Mouse (Mus musculus): ENCODE measurements around the gene Taf8. TPM values are rescaled to one million over a fixed set of nuclear protein-coding genes. Genes with fewer than 3 reads are reported as not detected.

Gene Taf8
- total RNA-seq, 2 experiments from 2014 or later: 20.5 to 26.2 TPM

DNA sequence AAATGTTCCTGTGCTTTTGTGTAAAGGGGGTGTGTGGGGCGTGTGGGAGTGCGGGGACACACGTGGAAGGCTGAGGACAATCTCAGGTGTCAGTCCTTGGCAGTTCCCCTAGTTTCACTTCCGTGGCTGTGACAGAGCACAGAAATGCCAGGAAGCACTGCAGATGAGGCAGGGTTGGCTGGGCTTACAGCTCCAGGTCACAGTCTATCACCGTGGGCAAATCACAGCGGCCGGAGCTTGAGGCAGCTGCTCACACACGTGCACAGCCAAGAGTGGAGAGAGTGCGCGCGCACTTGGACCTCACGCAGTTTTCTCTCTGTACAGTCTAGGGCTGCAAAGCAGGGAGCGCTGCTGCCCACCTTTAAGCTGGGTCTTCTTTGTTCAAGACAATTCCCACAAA, 43.8 kb downstream of the Taf8 start:
- TF ChIP-seq CTCF (conservative IDR thresholded peaks at IDR 0.05): no peak
- DNase-seq (ENCODE audit: low spot score in 2 of 2): no peak
- Histone ChIP-seq H3K27ac (no peak overlapping the region), H3K4me3 (no peak overlapping the region)

GRCm38 (mm10) chr17:47454675-47455074, 47.4 kb downstream of the Taf8 start:
- no peak overlapping the region for H3K4me3 ChIP-seq
- TF ChIP-seq CTCF (conservative IDR thresholded peaks at IDR 0.05): no peak
- DNase-seq (ENCODE audit: low spot score in 2 of 2): no peak
- no peak overlapping the region for H3K27ac ChIP-seq

DNA sequence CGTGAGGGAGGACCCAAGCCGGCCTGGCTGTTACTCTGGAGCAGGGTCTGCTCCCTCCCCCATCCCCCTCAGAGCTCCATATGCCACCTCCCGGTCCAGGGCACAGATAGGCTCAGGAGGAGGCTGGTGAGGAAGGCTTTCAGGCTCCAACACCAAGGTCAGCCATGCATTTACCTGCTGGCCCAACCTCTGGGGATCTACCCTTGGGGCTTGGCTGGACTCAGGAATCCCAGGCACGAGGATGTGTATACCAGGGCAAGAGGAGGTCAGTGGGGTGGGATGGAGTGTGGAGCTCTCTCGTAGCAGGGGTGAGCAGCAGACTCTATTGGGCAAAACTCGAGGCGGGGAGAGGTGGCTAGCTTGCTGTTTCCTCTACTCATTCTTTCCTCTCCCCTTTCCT, 49.2 kb downstream of the Taf8 start:
- no peak for TF ChIP-seq CTCF (conservative IDR thresholded peaks at IDR 0.05)
- Histone ChIP-seq H3K27ac (no peak overlapping the region), H3K4me3 (no peak overlapping the region)
- DNase-seq (ENCODE audit: low spot score in 2 of 2): no peak

GRCm38 (mm10) chr17:47450880-47451565, 51.1 kb downstream of the Taf8 start:
- Histone ChIP-seq H3K27ac (no peak overlapping the region), H3K4me3 (no peak overlapping the region)
- TF ChIP-seq CTCF (conservative IDR thresholded peaks at IDR 0.05): no peak
- no peak for DNase-seq (ENCODE audit: low spot score in 2 of 2)

DNA sequence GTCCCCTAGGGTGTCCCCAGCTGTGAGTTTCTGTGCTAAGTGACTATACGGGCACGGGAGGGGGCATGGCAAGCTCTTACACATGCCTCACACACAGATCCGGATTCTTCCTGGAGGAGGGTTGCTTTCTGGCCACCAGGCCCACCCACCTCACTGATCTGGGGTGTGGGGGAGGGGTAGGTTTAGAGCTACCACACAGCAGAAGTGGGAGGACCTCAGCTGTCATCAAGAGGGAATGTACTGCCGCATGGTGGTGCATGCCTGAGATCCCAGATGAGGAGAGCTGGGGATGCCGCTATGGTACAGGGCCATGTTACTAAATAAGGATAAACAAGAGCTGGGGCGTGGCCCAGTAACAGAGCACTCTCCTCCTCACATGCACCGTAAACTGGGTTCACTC, 51.9 kb downstream of the Taf8 start:
- H3K27ac ChIP-seq: no peak overlapping the region
- TF ChIP-seq CTCF (conservative IDR thresholded peaks at IDR 0.05): no peak
- DNase-seq (ENCODE audit: low spot score in 2 of 2): no peak
- H3K4me3 ChIP-seq: no peak overlapping the region

DNA sequence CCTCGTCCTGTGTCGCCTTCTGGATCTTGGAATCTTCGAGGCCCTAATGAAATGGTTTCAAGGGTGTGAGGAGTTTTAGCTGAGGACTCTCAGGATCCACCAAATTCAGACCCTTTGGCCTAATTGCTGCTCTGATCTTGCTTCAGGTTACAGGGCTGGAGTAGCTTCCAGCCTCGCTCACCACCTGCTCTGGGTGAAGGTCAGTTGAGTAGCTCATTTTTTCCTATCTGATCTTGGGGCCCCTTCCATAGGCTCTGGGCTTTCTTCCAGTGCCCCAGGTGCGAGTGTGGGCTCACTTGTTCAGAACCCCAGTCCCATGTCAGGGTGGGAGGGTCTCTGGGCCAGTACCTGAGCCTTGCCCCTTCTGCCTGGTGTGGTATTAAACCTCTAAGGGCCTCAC, 52.7 kb downstream of the Taf8 start:
- TF ChIP-seq CTCF (conservative IDR thresholded peaks at IDR 0.05): no peak
- DNase-seq (ENCODE audit: low spot score in 2 of 2): no peak
- Histone ChIP-seq H3K4me3 (no peak overlapping the region), H3K27ac (no peak overlapping the region)

GRCm38 (mm10) chr17:47448523-47449372, 53.3 kb downstream of the Taf8 start:
- TF ChIP-seq CTCF (conservative IDR thresholded peaks at IDR 0.05): no peak
- no peak for DNase-seq (ENCODE audit: low spot score in 2 of 2)
- H3K27ac ChIP-seq: no peak overlapping the region

DNA sequence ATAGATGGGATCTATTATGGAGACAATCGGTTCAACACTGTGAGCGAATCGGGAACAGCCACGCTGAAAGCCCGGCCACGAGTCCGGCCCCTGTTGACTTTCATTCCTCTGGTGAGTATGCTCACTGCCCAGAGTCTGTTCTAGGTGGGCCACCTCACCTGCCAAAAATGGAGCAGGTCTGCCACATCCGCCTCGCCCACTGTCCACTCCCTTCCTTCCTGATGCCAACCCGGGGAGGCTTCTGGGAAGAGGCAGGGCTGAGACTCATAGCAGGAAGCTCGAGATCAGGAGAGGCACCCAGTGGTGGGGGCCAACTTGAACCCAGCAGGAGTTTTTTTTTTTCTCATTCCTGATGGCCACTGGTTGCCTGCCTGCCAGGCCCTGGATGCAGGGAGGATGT, 55.5 kb downstream of the Taf8 start:
- no peak overlapping the region for H3K27ac ChIP-seq
- no peak for TF ChIP-seq CTCF (conservative IDR thresholded peaks at IDR 0.05)
- H3K4me3 ChIP-seq: no peak overlapping the region
- no peak for DNase-seq (ENCODE audit: low spot score in 2 of 2)

More at GRCm38 (mm10) chr17:47448523-47449372, 53.3 kb downstream of the Taf8 start:
- no peak overlapping the region for H3K4me3 ChIP-seq

DNA sequence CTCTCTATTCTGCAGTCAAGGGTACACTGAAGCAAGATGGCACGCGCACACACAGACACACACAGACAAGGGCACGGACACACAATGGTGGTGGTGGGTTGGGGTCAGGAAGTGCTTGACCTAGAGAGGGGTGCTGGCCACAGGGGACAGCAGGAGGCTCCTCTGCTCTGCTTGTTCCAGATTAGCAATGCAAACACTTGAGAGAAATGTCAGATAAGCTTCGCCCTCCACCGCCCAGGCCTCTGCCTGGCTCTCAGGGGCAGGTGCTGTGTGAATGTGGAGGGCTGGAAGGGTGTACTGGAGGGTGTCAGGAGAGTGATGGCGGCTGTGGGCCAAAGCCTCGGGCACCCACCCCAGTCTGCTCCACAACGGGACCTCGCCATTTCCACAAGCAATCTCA, 56.1 kb downstream of the Taf8 start:
- Histone ChIP-seq H3K4me3 (no peak overlapping the region), H3K27ac (no peak overlapping the region)
- no peak for TF ChIP-seq CTCF (conservative IDR thresholded peaks at IDR 0.05)
- no peak for DNase-seq (ENCODE audit: low spot score in 2 of 2)

GRCm38 (mm10) chr17:47445518-47445917, 56.6 kb downstream of the Taf8 start:
- no peak for DNase-seq (ENCODE audit: low spot score in 2 of 2)
- no peak for TF ChIP-seq CTCF (conservative IDR thresholded peaks at IDR 0.05)
- Histone ChIP-seq H3K27ac (no peak overlapping the region), H3K4me3 (no peak overlapping the region)

DNA sequence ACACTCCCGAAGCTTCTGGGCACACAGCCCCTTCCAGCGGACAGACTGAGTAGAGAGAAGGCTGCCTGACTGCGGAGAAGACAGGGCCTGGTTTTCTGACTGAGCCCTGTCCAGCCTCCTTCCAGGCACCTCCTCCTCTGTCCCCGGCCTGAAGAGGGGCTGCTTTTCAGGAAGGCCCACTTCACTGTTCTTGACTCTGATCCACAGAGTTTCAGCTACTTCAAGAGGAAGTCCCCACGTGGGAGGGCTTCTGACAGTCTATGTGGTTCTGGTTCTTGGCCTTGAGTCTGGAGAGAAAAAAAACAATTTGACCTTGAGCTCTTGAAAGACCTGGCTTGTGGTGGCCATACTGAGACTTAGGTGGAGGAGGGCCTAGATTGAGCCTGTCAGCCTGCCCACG, 58.0 kb downstream of the Taf8 start:
- Histone ChIP-seq H3K4me3 (no peak overlapping the region), H3K27ac (no peak overlapping the region)
- DNase-seq (ENCODE audit: low spot score in 2 of 2): no peak
- TF ChIP-seq CTCF (conservative IDR thresholded peaks at IDR 0.05): no peak

GRCm38 (mm10) chr17:47442271-47442670, 59.8 kb downstream of the Taf8 start:
- H3K27ac ChIP-seq: no peak overlapping the region
- no peak for TF ChIP-seq CTCF (conservative IDR thresholded peaks at IDR 0.05)
- H3K4me3 ChIP-seq: no peak overlapping the region
- no peak for DNase-seq (ENCODE audit: low spot score in 2 of 2)

DNA sequence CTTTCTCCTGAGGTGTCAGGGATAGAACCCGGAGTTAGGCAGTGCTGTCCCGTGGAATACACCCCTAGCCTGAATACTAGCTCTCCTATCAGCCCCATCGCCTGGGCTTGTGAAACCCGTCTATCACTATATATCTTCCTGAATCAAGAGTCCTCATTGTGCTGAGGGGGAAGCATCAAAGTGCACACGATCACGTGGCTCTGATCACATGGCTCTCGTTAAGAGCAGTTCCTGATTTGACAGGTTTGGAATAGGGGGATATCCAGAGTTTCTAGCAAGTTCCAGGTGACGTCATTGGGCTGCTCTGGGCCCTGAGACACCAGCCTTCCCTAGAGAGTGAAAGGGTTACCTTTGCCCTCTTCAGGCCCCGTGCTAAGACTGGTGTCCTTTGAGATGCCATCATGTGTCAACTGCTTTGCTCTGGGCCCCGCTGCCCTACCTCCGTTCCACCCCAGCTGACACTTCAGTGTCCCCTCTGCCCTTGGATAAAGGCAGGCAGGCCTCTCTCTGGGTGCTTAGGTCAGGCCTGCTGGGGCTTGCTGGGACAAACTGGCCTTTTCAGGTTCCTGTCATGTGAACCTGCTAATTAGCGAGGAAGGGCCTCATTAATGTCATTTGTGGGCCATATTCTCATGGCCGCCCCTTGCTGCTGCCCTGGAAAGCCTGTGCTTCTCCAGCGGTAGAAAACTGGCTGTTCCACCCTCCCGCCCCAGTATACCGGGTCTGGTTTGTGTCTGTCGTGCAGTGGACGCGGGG, 60.6 kb downstream of the Taf8 start:
- Histone ChIP-seq H3K4me3 (no peak overlapping the region), H3K27ac (no peak overlapping the region)
- no peak for DNase-seq (ENCODE audit: low spot score in 2 of 2)
- TF ChIP-seq CTCF (conservative IDR thresholded peaks at IDR 0.05): no peak
